Mouse (Mus musculus) limb, embryonic 14.5 days (tissue): ENCODE measurements around the gene Gss. TPM values are rescaled to one million over a fixed set of nuclear protein-coding genes. Genes with fewer than 3 reads are reported as not detected.
A peak's percentile ranks its signal among the peaks of the same experiment; 100 is the strongest.

Experiments
- ATAC-seq: fragments of 200-750 bp; cut with Nextera tagmentation; 2 replicates; pipeline ENCODE4 v1.8.0; 2017; ENCODE audit warnings: low read depth, moderate number of reproducible peaks, moderate TSS enrichment; ENCODE audit not compliant: low FRiP score
- DNase-seq: peaks from one replicate; pipeline ENCODE4 v3.0.0-alpha.2; 2015; ENCODE audit warnings: low spot score
- H3K27ac ChIP-seq: fragments of 300-500 bp; sonication (generic); replicated peaks from 2 replicates; pipeline ENCODE4 v1.5.1; 2014; ENCODE audit warnings: low read depth, mild to moderate bottlenecking, low read length, moderate library complexity, mixed read lengths
- H3K27me3 ChIP-seq: fragments of 300-500 bp; sonication (generic); 2 replicates; pipeline ENCODE4 v1.6.1; 2014; ENCODE audit warnings: low read length, mixed read lengths; ENCODE audit not compliant: control insufficient read depth, insufficient read depth
- H3K36me3 ChIP-seq: fragments of 300-500 bp; sonication (generic); 2 replicates; pipeline ENCODE4 v1.6.1; 2014; ENCODE audit warnings: mild to moderate bottlenecking, low read length, moderate library complexity, mixed read lengths; ENCODE audit not compliant: control insufficient read depth, insufficient read depth
- H3K4me1 ChIP-seq: fragments of 300-500 bp; sonication (generic); 2 replicates; pipeline ENCODE4 v1.6.1; 2014; ENCODE audit warnings: antibody characterized with exemption, low read length, mixed read lengths; ENCODE audit not compliant: control insufficient read depth, insufficient read depth
- H3K4me2 ChIP-seq: fragments of 300-500 bp; sonication (generic); replicated peaks from 2 replicates; pipeline ENCODE4 v1.6.1; 2014; ENCODE audit warnings: low read depth, mild to moderate bottlenecking, low read length, moderate library complexity; ENCODE audit not compliant: severe bottlenecking
- H3K4me3 ChIP-seq: fragments of 300-500 bp; sonication (generic); replicated peaks from 2 replicates; pipeline ENCODE4 v1.5.1; 2014; ENCODE audit warnings: low read length
- H3K9ac ChIP-seq: fragments of 300-500 bp; sonication (generic); 2 replicates; pipeline ENCODE4 v1.6.1; 2014; ENCODE audit warnings: mild to moderate bottlenecking, low read depth, low read length, moderate library complexity; ENCODE audit not compliant: severe bottlenecking
- H3K9me3 ChIP-seq: fragments of 300-500 bp; sonication (generic); 2 replicates; pipeline ENCODE4 v1.6.1; 2016; ENCODE audit warnings: low read length; ENCODE audit not compliant: control insufficient read depth
- POLR2A ChIP-seq: fragments of 200-500 bp; IDR thresholded peaks from 2 replicates; pipeline ENCODE4 v1.8.0; 2012; ENCODE audit warnings: inconsistent platforms, mild to moderate bottlenecking, moderate library complexity, borderline replicate concordance; ENCODE audit not compliant: insufficient read depth, insufficient read length; ENCODE audit errors: extremely low read depth
- WGBS: fragments of 180-500 bp; shearing (Covaris S2); extraction: QIAGEN DNeasy Blood & Tissue Kit; methylation state at CpG from one replicate; pipeline ENCODE4 v1.1.7; 2014; 5-methylcytosine and 5-hydroxymethylcytosine counted together
- polyA plus RNA-seq, 2 experiments: library from polyadenylated mRNA; depleted of rRNA in 1 of 2; stranded (reverse) in 1 of 2; unstranded in 1 of 2; fragments of >200 nt; fragmentation: Nextera tagmentation in 1 of 2; extraction: Ambion mirVana in 1 of 2; gene quantifications; 2 replicates each; pipeline versions ENCODE4 v1.2.1 to v1.2.3; 2012 to 2014

Gene Gss
- polyA plus RNA-seq, 2 experiments, result 16.3 to 24.9 TPM

DNA sequence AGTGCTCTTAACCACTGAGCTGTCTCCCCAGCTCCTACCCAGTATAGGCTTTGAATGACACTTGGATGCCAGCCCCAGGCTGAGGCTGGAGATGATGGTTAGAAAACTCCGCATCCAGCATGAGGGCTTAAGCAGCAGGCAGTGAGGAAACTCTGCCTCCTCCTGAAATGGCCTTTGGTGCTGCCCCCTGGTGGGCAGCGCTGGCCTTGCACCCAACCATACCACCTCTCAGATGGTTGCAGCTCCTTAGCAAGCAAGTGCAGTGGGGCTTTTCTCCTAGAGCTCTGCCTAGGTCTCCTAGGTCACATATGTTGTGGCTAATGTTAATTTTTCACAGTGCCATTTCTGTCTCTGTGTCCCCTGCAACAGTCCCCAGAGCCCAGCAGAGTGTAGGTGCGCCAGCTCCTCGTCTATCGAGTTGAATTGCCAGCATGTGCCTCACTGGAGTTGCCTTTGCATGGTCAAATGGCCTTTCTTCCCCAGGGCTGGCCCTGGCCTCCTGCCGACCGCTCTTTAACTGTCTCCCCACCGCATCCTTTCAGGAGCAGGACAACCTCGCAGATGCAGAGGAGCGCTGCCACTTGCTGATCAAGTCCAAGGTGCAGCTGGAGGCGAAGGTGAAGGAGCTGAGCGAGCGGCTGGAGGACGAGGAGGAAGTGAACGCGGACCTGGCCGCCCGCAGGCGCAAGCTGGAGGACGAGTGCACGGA is 34.6 kb upstream of the Gss start:
- Histone ChIP-seq H3K9me3 (no peaks in the 10 kb centered on the region), H3K27ac (no peak overlapping the region), H3K4me3 (no peak overlapping the region), H3K4me1 (no peaks in the 10 kb centered on the region), H3K9ac (no peak overlapping the region), H3K4me2 (no peak overlapping the region), H3K27me3 (peaks cover 56% of the 10 kb centered on the region), H3K36me3 (peaks cover 22% of the 10 kb centered on the region)
- TF ChIP-seq POLR2A, result no peak
- peak; percentile 66 for DNase-seq
- no peak for ATAC-seq
- WGBS, result 53% methylated on average over 21 of the region's 21 CpGs

GRCm38 (mm10) chr2:155626277-155626676 is 33.7 kb upstream of the Gss start:
- 51% methylated on average over 15 of the region's 15 CpGs for WGBS
- no peak for TF ChIP-seq POLR2A
- Histone ChIP-seq H3K27me3 (peaks cover 47% of the 10 kb centered on the region), H3K4me3 (no peak overlapping the region), H3K4me1 (no peaks in the 10 kb centered on the region), H3K9ac (no peak overlapping the region), H3K9me3 (no peaks in the 10 kb centered on the region), H3K27ac (no peak overlapping the region), H3K36me3 (peaks cover 13% of the 10 kb centered on the region), H3K4me2 (no peak overlapping the region)
- DNase-seq (no peak), ATAC-seq (no peak)

DNA sequence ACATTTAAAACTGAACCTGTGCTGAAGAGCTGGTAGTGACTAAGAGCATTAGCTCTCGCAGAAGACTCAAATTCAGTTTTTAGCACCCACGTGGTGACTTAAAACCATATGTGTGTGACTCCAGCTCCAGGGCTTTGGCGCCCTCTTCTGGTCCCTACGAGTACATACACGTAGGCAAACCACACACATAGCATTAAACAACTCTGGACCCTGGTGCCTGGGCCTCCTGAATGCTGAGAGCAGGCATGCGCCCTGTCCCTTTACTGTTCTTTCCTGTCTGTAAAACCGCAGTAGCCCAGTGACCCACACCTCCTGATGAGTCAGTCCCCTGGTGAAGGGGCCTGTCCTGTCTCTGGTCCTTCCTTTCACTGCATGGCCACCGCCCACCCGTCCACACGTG is 32.1 kb upstream of the Gss start:
- TF ChIP-seq POLR2A, result no peak
- Histone ChIP-seq H3K4me2 (no peak overlapping the region), H3K36me3 (no peaks in the 10 kb centered on the region), H3K4me1 (no peaks in the 10 kb centered on the region), H3K9ac (no peak overlapping the region), H3K27ac (no peak overlapping the region), H3K27me3 (peaks cover 32% of the 10 kb centered on the region), H3K9me3 (no peaks in the 10 kb centered on the region), H3K4me3 (no peak overlapping the region)
- no peak for ATAC-seq
- no peak for DNase-seq
- WGBS, result 40% methylated on average over 10 of the region's 10 CpGs

DNA sequence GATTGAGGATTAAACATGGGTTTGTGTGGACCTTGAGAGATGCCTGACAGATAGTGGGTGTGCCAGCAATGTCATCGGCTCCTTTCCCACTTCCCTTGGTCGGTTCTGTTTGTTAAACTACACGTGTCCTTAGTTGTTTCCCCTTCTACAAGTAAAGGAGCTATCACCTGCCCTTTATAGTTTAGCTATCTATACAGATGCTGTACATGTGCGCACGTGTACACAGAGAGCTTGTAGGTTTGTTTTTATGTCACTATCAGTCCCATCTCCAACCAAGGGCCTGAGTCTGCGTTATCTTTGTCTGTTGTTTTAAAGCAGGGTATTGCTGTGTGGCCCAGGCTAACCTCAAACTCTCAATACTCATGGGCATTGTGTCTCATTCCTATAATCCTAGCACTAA is 31.4 kb upstream of the Gss start:
- ATAC-seq (no peak), DNase-seq (no peak)
- Histone ChIP-seq H3K4me1 (no peaks in the 10 kb centered on the region), H3K4me2 (no peak overlapping the region), H3K27me3 (peaks cover 24% of the 10 kb centered on the region), H3K9me3 (no peaks in the 10 kb centered on the region), H3K4me3 (no peak overlapping the region), H3K27ac (no peak overlapping the region), H3K36me3 (no peaks in the 10 kb centered on the region), H3K9ac (no peak overlapping the region)
- 84% methylated on average over 6 of the region's 6 CpGs for WGBS
- no peak for TF ChIP-seq POLR2A

DNA sequence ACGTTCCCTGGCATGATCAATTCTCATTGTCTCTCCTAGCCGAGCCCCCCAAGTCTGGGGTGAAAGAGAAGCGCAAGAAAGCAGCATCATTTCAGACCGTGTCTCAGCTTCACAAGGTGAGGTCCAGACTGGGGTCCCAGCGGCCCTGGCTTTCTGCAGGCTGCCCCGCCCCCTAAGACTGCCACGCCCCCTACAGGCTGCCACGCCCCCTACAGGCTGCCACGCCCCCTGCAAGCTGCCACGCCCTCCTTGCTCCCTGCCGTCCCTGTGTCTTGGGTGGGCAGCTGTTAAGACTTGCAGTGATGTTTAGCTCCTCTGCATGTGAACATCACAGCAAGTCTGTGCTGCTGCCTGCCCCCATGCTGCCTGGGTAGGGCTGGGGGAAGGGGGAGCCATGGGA is 30.0 kb upstream of the Gss start:
- peaks cover 12% of the 10 kb centered on the region; the same call in 1 of the 2 replicates for H3K27me3 ChIP-seq
- 38% methylated on average over 8 of the region's 11 CpGs for WGBS
- no peak for ATAC-seq

More for the DNA sequence above, 30.0 kb upstream of the Gss start:
- Histone ChIP-seq H3K4me2 (no peak overlapping the region), H3K36me3 (no peaks in the 10 kb centered on the region), H3K9ac (no peak overlapping the region), H3K9me3 (no peaks in the 10 kb centered on the region), H3K4me3 (no peak overlapping the region), H3K4me1 (no peaks in the 10 kb centered on the region), H3K27ac (no peak overlapping the region)
- no peak for DNase-seq
- TF ChIP-seq POLR2A, result no peak
